Mouse (Mus musculus): ENCODE measurements at regions not wholly inside any gene's neighbourhood (a gene's known extent, or its start where the extent isn't known, plus 50 kb on each side); places are given as distances from the start of the nearest gene placed in this dataset.

DNA sequence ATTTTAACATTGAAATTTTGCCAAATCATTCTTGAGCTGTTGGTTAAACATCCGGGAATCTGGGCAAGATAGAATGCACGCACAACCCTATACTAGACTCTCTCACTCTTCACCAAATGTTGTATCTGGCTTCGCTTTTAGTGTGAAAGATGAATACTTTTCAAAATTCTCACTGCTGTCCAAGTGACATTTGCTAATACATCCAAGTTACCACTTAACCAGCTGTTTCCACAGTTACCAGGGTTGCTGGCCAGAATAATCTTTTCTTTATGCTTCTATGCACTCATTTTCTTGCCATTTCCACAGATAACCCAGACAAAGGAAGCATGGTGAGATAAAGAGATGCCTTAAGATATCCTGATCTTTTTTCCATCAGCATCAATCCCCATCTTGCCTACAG is 294.9 kb downstream of the Foxa2 start:
- Histone ChIP-seq H3K27ac (no peak overlapping the region), H3K4me3 (no peak overlapping the region)
- intact Hi-C loops (cut with DNase I) = no loop called here
- no peak for DNase-seq
- no peak for TF ChIP-seq CTCF (IDR thresholded peaks at IDR 0.05)

DNA sequence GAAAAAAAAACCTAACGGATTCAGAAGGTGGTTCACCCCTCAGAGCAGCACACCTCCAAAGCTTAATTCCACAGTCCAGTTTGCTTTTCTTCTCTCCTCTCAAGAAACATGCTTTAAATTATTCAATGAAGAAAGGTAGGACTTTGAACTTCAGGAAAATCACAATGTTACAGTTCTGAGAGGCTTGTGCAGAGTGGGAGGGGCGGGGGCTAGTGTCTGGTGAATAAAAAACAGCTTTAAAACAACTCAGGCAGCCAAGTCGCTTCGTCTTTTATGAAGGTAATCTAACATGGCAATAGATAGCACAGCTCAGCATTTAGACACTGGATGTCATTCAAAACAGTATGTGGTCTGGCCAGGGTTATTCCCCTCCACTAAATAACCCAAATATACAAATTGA is 298.8 kb downstream of the Foxa2 start:
- H3K27ac ChIP-seq = no peak overlapping the region
- H3K4me3 ChIP-seq = no peak overlapping the region
- intact Hi-C loops (cut with DNase I) = no loop called here
- TF ChIP-seq CTCF (IDR thresholded peaks at IDR 0.05) = no peak
- DNase-seq = no peak

DNA sequence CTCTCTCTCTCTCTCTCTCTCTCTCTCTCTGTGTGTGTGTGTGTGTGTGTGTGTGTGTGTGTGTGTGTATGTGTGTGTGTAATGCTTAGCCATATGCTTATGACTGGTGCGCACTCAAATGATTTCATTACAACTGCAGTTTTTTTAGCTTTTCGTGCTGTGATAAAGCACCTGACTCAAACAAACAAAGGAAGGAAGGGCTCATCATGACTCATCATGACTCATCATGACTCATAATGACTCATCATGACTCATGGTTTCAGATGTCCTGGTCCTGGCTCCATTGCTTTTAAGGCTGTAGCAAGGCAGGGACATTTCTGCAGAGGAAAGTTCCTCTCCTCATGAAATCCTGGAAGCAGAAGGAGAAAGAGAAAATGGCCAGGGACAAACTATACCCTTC is 302.9 kb downstream of the Foxa2 start:
- intact Hi-C loops (cut with DNase I) = no loop called here
- no peak overlapping the region for H3K27ac ChIP-seq
- no peak for TF ChIP-seq CTCF (IDR thresholded peaks at IDR 0.05)
- no peak for DNase-seq
- no peak overlapping the region for H3K4me3 ChIP-seq

DNA sequence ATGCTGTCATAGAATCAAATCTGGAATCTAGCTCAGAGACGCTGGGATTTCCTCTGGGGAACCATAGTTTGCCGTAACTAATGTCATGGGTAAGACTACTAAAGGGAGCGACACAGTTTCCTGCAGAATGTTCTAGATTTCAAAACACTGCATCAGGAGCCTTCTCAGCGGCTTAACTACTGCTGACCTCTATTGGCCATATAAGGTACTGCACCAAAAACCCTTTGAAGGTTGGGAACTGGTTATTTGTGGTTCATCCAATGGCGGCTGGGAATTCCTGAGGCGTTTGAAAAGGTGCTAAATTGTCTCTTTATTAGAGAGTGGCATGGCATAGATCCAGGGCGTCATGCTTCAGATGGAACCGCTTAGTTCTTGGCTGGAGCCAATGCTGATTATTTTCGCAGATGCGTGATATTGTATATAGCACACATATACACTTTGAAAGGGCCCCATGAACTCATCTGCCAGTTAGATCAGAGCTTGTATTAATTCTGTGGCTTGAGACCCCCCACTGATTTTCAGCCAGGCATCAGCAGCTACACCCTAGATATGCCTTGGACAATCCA is 308.4 kb downstream of the Foxa2 start:
- DNase-seq = no peak

DNA sequence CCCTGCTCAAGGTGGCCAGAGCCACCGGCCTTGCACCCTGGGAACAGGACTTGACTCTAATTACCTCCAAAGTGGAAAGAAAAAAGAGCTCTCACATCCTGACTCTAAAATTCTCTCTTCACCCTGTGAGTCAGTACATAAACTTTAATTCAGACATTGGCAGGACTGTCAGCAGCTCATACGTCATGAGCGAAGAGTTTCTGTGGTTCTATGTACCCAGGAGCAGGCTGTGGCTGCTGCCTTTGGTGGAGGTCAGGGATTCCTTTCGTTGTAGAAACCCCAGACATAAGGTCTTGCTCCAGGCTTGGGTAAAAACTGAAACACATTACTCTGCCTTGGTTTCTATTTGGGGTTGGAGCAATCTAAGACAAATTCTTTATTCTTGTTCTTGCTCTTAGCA is 319.4 kb downstream of the Foxa2 start:
- no peak overlapping the region for H3K4me3 ChIP-seq
- no peak for DNase-seq
- no peak for TF ChIP-seq CTCF (IDR thresholded peaks at IDR 0.05)
- no peak overlapping the region for H3K27ac ChIP-seq
- intact Hi-C loops (cut with DNase I) = no loop called here

More for the DNA sequence above, 308.4 kb downstream of the Foxa2 start:
- TF ChIP-seq CTCF (IDR thresholded peaks at IDR 0.05) = peak; percentile 88
- H3K4me3 ChIP-seq = no peak overlapping the region
- intact Hi-C loops (cut with DNase I) = no loop called here
- H3K27ac ChIP-seq = no peak overlapping the region

GRCm38 (mm10) chr2:147718936-147719335 is 327.8 kb downstream of the Foxa2 start:
- no peak for DNase-seq
- Histone ChIP-seq H3K4me3 (no peak overlapping the region), H3K27ac (no peak overlapping the region)
- intact Hi-C loops (cut with DNase I) = no loop called here
- no peak for TF ChIP-seq CTCF (IDR thresholded peaks at IDR 0.05)

GRCm38 (mm10) chr2:147717484-147717947 is 329.3 kb downstream of the Foxa2 start:
- no peak for DNase-seq
- intact Hi-C loops (cut with DNase I) = no loop called here
- Histone ChIP-seq H3K4me3 (no peak overlapping the region), H3K27ac (no peak overlapping the region)
- no peak for TF ChIP-seq CTCF (IDR thresholded peaks at IDR 0.05)

- intact Hi-C loops (cut with DNase I) = no loop called here
- TF ChIP-seq CTCF (IDR thresholded peaks at IDR 0.05) = no peak
- Histone ChIP-seq H3K27ac (no peak overlapping the region), H3K4me3 (no peak overlapping the region)
- DNase-seq = no peak
Observed at GRCm38 (mm10) chr2:147715791-147716190, 331.0 kb downstream of the Foxa2 start.

DNA sequence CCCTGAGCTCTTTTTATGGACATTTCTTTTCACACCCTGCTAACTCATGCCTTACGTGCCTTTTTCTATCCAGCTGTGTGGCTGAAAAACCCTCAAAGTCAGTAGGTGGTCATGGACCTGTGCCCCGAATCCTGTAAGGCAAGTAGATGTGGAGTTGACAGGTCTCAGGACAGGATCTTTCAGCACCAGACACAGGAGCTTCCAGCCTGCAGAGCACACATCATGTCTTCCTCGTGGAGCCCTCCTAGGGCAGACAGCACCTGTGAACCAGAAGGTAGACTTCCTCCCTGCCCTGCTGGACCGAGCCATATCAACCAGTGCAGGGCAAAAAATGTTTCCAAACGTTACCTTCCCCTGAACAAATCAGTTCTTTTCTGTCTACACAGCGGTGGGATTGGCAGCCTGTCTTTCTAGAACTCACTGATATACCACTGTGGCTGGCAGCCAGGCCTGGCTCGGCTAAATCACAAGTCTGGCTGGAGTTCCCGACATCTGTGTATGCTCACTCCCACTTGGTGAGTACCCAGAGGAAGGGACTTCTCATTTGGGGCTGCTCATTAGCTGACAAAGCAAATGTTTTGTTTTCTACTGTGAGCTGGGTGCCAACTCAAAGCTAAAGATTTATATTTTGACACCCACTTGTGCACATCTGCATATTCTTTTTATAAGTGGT is 336.0 kb downstream of the Foxa2 start:
- TF ChIP-seq CTCF (IDR thresholded peaks at IDR 0.05) = no peak
- Histone ChIP-seq H3K27ac (no peak overlapping the region), H3K4me3 (no peak overlapping the region)
- intact Hi-C loops (cut with DNase I) = no loop called here
- DNase-seq = no peak

DNA sequence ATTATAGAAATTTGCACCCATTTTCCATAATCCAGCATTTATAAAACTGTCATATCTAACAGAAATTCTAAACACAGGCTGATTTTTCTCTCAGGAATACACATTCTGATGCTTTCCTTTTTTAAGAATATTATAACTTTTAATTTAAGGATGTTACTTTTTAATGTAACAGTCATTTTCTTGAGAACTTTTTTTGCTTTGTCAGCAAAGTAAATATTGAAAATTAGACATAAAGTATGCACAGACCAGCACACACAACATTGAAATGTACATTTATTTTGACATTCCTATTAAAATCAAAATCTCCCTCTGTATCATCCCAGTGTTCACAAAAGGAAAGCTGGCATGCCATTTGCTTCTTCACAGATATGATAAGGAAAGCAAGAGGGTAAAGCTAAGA is 337.0 kb downstream of the Foxa2 start:
- intact Hi-C loops (cut with DNase I) = no loop called here
- no peak for DNase-seq
- TF ChIP-seq CTCF (IDR thresholded peaks at IDR 0.05) = no peak
- no peak overlapping the region for H3K27ac ChIP-seq
- H3K4me3 ChIP-seq = no peak overlapping the region

GRCm38 (mm10) chr2:147707156-147707555 is 339.6 kb downstream of the Foxa2 start:
- no peak for TF ChIP-seq CTCF (IDR thresholded peaks at IDR 0.05)
- Histone ChIP-seq H3K27ac (no peak overlapping the region), H3K4me3 (no peak overlapping the region)
- no peak for DNase-seq
- intact Hi-C loops (cut with DNase I) = no loop called here

- no peak for TF ChIP-seq CTCF (IDR thresholded peaks at IDR 0.05)
- Histone ChIP-seq H3K27ac (no peak overlapping the region), H3K4me3 (no peak overlapping the region)
- DNase-seq = no peak
- intact Hi-C loops (cut with DNase I) = no loop called here
Observed at GRCm38 (mm10) chr2:147703981-147704380, 342.3 kb downstream of the Pax1 start.

GRCm38 (mm10) chr2:147702330-147703063 is 340.8 kb downstream of the Pax1 start:
- intact Hi-C loops (cut with DNase I) = no loop called here
- no peak for TF ChIP-seq CTCF (IDR thresholded peaks at IDR 0.05)
- H3K4me3 ChIP-seq = no peak overlapping the region
- no peak overlapping the region for H3K27ac ChIP-seq
- DNase-seq = no peak
